Mouse (Mus musculus) lung, postnatal 0 days (tissue): ENCODE data around the gene Rspo4.

Experiments used
- CTCF ChIP-seq: IDR thresholded peaks from 2 replicates; pipeline ENCODE4 v1.5.1; 2016; ENCODE audit warnings: antibody characterized with exemption, mild to moderate bottlenecking
- EP300 ChIP-seq: IDR thresholded peaks from 2 replicates; pipeline ENCODE4 v1.6.1; 2016; ENCODE audit warnings: antibody characterized with exemption, mild to moderate bottlenecking, control low read depth

DNA sequence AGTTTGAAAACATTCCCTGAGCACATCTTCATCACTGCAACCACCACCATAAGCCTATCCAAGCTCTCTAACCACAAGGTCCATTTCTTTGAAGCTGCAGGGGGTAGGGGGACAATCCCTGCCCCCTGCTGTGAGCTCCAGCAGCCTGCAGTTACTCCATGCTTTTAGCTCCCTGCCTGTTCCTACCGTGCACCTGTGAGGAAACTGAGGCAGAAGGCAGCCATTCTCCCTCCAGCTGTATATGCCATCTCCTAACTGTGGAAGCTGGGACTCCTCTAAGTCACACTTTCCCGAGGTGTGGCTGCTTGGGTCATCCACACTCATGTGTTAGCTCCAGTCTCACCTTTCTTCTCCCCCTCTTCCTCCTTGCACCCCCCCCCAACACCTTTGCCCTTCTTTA lies 72.4 kb downstream of the Rspo4 start:
- TF ChIP-seq CTCF, result no peak
- no peak for TF ChIP-seq EP300
